Mouse (Mus musculus) c-Kit-positive CD71-positive TER-119-negative erythroid progenitor cells, embryonic 14.5 days (primary cell): ENCODE results near the gene Kdsr.

Experiments used
- DNase-seq: peaks from one replicate; pipeline ENCODE4 v3.0.0-alpha.2; 2013; ENCODE audit warnings: low read depth

Kdsr gene

GRCm38 (mm10) chr1:106692599-106692998 lies 66.9 kb downstream of the Kdsr start:
- DNase-seq: no peak

DNA sequence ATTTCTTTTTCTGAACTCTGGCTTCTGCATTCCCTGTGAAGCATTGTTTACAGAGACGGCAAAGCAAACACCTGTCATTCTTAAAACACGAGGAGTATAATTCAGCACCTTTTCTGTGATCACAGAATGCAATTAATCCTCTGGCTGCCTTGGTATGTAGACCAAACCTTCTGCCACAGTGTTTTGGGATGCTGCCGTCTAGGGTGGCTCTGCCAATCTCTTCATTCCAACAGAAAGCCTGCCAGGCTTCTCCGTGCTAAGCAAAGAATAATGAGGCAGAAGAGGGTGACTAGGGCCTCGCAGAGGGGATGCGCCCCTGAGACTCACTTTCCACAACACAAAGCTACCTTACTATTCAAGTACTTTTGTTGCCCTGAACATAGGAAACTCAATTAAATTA lies 68.6 kb downstream of the Kdsr start:
- no peak for DNase-seq

DNA sequence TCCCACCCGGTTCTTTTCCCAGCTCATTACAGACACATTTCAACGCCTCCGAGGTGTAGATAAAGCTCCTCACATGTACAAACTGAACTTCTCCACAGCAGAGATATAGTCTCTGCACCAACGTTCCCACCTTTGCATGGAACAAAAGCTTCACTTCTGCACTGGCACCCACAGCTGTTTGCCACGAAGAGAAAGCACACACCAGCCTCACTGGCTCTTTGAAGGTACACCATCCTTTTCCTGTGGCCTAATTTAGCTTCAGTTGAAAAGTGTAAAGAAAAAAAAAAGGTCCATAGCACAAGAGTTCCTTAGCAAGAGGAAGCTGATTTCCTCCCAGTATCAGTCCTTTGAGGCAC lies 71.4 kb downstream of the Kdsr start:
- DNase-seq: no peak

GRCm38 (mm10) chr1:106687435-106688160 lies 71.9 kb downstream of the Kdsr start:
- no peak for DNase-seq

DNA sequence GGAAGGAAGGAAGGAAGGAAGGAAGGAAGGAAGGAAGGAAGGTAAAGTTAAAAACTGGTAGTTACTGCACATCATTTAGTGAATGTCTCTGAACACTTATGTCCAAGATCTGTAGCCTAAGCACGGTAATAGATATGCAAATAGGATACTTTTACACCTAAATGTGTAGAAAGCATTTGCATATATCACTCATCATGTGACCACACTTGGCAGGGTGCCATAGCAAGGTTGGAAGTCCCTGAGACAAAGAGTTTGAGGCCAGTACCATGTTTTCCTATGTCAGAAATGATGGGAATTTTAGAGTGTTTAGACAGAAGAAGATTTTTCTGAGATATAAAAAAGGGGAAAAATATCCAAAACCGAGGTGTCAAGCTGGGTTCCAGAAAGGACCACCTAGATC lies 73.8 kb downstream of the Kdsr start:
- no peak for DNase-seq

DNA sequence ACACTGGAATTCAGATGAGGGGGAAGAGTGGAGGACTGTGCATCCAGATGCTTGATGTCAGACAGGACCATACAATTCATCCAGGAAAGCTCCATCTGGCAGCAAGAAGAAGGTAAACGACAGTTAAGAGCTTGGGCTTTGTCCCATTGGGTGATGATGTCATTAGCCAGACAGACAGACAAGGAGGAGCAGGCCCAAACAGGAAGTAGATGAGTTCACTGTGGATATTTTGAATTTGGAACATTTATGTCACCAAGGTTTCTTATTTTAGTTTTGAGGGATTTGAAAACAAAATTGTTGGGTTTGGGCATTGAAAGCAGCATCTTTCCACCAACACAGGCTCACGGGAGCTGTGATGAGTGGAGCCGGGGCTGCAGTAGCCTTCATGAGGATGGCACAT lies 75.0 kb downstream of the Kdsr start:
- no peak for DNase-seq

DNA sequence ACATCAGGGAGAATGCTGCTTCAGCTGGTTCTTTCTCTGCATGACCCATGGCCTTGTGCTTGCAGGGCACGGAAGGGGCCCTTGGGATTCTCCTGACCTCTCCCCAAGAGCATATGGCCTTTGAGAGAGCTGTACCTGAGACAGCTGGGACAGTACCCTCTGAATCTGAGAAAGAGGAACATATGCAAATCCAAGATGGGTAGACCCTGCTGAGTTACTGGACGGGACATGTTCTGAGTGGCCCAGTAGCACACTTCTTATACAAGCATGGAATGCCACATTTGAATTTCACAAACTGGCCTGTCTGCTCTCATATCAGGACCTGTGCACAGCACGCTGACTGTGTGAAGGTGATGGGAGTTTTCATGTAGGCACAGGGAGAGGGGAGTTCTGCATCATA lies 76.7 kb downstream of the Kdsr start:
- DNase-seq: no peak

GRCm38 (mm10) chr1:106679800-106680515 lies 79.6 kb downstream of the Kdsr start:
- no peak for DNase-seq

GRCm38 (mm10) chr1:106678060-106678478 lies 81.5 kb downstream of the Kdsr start:
- no peak for DNase-seq
